Comparison of ENCODE assay signal across 22 mouse cellular contexts in genomic region chr8:63574500-63574899, GRCm38 (mm10).
"Had no signal": no experiment of that assay in that cellular context is flagged by ENCODE, and none has a peak within 500 bp of the region (broad histone marks: within the 10 kb centered on the region; RNA-seq: fewer than 3 reads in every experiment).

No protein-coding gene starts in this region.

- H3K9ac ChIP-seq: heart, embryonic 12.5 days; hindbrain, embryonic 13.5 days; intestine, embryonic 15.5 days; limb, embryonic 13.5 days; limb, embryonic 15.5 days had no signal

- H3K36me3 ChIP-seq: heart, embryonic 10.5 days; heart, embryonic 12.5 days; hindbrain, embryonic 10.5 days; hindbrain, embryonic 13.5 days; intestine, embryonic 15.5 days; limb, embryonic 13.5 days; limb, embryonic 15.5 days had no signal

- H3K9me3 ChIP-seq: heart, embryonic 10.5 days; heart, embryonic 12.5 days; hindbrain, embryonic 10.5 days; hindbrain, embryonic 13.5 days; intestine, embryonic 15.5 days; limb, embryonic 13.5 days; limb, embryonic 15.5 days had no signal

- H3K4me2 ChIP-seq: heart, embryonic 12.5 days; hindbrain, embryonic 13.5 days; intestine, embryonic 15.5 days; limb, embryonic 13.5 days; limb, embryonic 15.5 days had no signal

- H3K4me1 ChIP-seq: heart, embryonic 10.5 days; heart, embryonic 12.5 days; hindbrain, embryonic 10.5 days; hindbrain, embryonic 13.5 days; intestine, embryonic 15.5 days; limb, embryonic 13.5 days; limb, embryonic 15.5 days had no signal

- H3K27ac ChIP-seq: gastrocnemius, adult 2 months; heart, embryonic 10.5 days; hindbrain, embryonic 10.5 days; hindbrain, embryonic 13.5 days; intestine, embryonic 15.5 days; limb, embryonic 13.5 days; limb, embryonic 15.5 days had no signal

- ATAC-seq: inflammation-experienced regulatory T-cells, adult 6 months; intestine, embryonic 15.5 days; intestine, postnatal 0 days had no signal

- H3K4me3 ChIP-seq: gastrocnemius, adult 2 months; heart, embryonic 10.5 days; heart, embryonic 12.5 days; hindbrain, embryonic 10.5 days; hindbrain, embryonic 13.5 days; intestine, embryonic 15.5 days; limb, embryonic 13.5 days; limb, embryonic 15.5 days had no signal

- H3K27me3 ChIP-seq: heart, embryonic 12.5 days; hindbrain, embryonic 13.5 days; intestine, embryonic 15.5 days; limb, embryonic 13.5 days; limb, embryonic 15.5 days had no signal

- DNase-seq: gastrocnemius, adult 2 months; gastrocnemius, postnatal 10 days; gastrocnemius, postnatal 25 days; heart, adult 18-20 months; heart, postnatal 10 days; heart, postnatal 4 days; kidney, adult 18-20 months; kidney, adult 8-10 months; kidney, postnatal 14 days; kidney, postnatal 36 days; layer of hippocampus, adult 9-11 months; layer of hippocampus, postnatal 36 days; left cerebral cortex, postnatal 4 days had no signal
